Mouse (Mus musculus): Measurements from ENCODE around the gene E130309D02Rik.
A peak's percentile ranks its signal among the peaks of the same experiment; 100 is the strongest.

The E130309D02Rik gene

DNA sequence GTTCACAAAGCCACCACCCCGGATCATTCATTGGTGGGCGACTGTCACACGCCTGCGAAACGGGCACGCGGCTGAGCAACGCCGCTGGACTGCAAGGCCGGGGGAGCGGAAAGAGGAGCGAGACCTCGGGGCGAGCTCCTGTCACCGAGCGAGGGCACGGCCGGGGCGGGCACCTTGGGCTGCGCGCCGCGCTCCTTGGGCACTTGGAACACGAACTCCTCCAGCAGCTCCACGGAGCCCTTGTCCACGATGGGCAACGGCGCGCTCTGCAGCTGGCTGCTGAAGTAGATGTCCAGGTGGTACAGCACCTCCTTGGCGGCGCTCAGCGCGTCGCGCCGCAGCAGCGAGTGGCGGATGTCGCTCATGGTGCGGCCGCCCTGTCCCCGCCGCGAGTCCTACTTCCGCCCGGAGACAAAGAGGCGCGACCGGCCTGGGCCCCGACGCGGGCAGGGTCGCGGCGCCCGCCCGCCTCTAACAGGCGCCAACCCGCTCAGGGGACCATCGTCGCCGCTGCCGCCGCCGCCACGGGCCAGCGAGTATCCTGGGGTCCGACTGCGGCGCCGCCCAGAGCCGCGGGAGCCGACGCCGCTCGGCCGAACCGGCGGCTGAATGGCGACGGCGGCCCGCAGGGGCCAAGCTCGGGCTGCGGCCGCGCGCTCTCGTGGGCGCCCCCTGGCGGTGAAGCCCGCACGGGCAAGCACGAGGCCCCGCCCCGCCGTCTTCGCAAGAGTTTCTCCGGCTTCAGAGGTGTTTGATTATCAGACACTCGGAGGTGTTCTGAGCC lies at the start of gene E130309D02Rik:
Gene E130309D02Rik, minus strand, starts transcription at position 631 of the 784 bp plus-strand sequence.
- peak; percentile 96 to 98 for DNase-seq

DNA sequence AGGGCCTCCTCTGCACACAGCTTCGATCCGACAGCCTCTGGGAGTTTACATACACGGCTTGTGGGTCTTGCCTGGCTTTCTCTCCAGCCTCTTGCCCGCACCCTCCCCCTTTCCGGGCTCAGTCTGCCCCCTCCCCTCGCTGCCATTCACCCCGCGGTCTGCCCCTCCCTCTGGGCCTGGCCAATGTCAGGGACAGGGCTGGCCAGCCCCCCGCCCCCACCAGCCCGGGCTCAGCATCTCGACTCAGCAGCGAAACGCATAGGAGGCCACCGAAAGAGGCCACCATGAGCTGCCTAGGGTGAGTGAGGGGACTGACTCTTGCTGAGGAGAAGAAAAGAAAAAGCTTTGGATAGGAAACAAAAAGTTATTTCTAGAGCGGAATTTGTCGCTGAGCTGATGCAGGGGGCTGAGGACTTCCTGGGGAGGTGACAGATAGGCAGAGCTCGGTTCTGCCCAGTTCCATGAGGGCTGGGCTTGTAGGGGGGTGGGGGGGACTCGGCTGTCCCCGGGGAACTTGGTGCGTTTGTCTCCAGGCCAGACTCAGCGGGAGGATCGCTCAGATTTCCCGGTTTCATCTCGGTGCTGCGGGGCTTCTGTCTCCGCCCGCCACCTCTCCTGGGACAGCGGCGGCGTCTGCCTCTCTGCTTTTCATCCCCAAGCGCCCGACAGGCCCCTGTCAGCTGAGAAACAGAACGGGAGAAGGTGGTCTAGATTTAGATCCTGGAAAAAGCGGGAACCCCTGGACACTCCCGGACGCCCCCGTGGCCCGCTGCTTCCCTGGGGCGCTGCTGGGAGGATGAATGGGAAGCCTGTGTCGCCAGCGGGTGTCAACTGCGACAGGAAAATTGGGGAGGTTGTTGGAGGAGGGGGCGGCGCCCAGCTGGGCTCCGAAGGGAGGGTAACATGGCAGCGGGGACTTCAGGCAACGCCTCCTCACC lies 48.8 kb upstream of the E130309D02Rik start:
- DNase-seq: peak; percentile 87 to 93

DNA sequence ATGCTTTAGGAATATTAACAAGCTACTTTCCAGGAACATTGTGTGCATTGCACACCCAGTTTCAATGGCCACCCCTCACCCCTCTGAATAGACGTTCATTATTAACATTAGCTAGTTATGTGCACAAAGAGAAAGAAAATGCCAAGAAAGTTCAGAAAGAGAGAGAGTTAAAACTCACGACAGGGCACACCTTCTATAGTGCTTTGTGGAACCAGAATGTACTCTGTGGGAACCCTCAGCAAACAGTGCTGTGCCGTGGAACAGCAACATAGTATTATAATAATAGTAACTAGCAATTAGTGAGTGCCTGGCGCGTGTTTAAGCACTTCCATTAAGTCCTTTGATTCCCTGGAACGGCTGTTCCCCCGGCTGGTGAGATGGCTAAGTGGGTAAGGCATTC lies 46.3 kb upstream of the E130309D02Rik start:
- no peak for DNase-seq

DNA sequence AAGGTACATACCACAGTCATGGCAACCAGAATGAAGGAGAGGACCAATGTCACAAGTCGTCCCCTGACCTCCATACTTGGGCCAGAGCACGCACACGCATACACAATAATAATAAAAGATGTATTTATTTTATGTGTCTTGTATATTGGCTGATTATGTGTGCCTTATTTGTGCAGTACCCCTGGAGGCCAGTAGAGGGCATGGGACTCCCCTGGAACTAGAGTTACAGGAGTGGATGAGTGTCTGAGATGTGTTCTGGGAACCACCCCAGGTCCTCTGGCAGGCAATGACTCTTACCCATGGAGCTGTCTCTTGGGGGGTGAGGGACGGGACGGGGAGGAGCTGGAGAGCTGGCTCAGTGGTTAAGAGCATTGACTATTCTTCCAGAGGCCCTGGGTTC lies 44.8 kb upstream of the E130309D02Rik start:
- DNase-seq: peak; percentile 56 to 64

DNA sequence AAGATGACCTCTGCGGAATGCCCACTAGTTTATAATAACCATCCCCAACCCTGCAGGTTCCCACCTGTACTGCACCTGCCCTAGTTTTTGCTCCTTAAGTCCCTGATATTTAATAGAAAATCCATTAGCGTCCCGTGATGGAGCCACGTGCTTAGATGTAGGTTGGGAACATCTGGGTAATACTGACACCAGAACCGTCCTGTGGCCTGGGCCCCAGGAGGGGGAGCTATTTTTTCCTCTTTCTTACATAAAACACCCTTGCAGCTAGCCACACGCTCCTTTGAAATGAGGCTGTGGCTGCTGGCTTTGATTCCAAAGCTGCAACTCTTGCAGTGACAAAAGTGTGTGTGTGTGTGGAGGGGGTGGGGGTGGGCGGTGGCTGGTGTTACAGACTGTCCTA lies 44.1 kb upstream of the E130309D02Rik start:
- no peak for DNase-seq

DNA sequence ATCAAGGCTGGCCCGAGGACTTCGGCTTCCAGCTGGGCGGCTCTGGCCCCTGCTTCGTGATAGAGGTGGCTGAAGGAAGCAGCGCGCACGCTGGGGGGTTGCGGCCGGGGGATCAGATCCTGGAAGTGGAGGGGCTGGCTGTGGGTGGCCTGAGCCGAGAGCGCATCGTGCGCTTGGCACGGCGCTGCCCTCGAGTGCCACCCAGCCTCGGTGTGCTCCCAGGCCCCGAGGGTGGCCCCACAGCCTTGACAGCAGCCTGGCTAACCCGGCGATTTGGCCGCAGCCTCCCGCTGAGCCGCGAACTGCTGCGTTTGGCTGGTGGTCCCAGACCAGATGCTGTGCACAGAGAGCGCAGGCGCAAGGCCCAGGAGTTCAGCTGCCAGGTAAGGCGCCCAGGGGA lies 42.4 kb upstream of the E130309D02Rik start:
- peak; percentile 69 to 87 for DNase-seq

DNA sequence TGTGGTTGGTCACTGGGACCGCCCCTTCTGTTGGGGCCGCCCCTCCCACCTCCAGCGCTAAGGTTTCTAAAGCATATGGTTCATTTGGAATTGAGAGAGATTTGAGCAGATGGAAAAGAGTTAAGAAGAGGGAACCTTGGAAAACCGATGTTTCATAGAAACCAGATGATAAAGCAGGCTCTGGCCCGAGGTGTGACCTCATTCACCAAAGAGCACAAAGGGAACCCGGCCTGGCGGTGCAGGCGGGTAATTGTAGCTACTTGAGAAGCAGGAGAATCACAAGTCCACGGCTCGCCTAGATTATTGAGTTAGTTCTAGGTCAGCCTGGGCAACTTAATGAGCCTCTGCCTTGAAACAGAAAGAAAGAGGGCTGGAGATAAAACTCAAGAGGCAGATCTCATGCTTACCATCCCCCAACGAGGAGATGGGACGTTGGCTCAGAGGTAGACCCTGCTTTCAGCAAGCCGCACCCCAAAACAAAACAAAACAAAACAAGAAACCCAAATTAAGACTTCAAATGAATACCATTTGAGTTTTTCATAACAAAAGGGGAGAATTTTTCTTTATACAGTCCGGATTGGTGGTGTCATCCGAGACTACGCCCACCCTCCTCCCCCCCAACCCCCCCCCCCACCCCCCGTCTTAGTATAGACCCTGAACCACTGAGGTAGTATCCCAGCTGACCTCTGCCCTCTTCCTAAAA lies 41.7 kb upstream of the E130309D02Rik start, which contains the start of gene Grid2ip:
Gene Grid2ip, plus strand, starts transcription at position 653 of the 703 bp plus-strand sequence.
- DNase-seq: peak in 1 of 2 experiments; percentile 46

DNA sequence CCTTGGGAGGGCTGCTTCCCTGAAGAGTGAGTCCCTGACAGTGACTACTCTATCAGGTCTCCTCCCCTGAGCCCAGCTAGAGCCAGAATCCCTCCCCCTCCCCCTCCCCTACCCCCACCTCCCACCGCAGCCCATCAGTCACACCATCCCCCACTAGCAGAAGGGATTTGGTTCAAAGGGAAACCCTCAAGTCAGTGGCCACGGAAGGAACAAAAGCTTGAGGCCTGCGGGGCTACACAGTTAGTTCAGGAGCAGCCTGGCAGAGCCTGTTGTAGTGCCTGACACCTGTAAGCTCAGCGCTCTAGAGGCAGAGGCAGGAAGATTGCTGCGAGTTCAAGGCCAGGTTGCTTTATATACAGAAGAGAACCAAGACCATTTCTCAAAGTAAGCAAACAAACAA lies 40.9 kb upstream of the E130309D02Rik start:
- DNase-seq: no peak

DNA sequence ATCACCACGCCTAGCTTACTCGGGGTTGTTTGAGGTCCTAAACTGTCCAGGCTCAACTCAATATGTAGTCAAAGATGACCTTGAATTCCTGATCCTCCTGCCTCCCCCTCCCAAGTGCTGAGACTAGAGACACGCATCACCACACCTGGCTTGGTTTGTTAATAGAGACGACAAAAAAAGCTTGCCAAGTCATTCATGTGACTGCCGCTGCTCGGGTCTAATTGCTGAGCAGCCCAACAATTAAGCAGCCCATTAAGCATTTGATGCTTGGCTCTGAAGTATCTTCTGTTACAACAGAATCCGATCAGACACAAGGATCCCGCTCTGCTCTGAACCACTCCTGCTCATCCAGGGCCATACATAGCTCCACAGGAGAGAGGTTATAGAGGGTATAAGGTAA lies 31.2 kb upstream of the E130309D02Rik start:
- no peak for DNase-seq

DNA sequence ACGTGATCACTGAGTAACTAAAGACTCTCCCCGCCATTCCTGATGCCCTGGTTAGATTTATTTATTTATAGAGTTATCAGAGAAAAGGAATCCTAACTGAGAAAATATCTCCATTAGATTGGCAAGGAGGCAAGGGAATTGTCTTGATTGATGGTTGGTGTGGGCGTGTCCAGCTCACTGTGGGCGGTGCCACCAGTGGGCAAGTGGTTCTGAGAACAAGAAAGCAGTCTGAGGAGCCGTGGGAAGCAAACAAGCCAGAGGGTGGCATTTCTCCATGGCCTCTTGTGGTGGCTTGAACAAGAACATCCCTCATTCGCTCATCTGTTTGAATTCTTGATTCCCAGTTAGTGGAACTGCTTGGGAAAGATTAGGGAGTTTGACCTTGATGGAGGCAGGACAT lies 24.4 kb upstream of the E130309D02Rik start:
- DNase-seq: no peak

DNA sequence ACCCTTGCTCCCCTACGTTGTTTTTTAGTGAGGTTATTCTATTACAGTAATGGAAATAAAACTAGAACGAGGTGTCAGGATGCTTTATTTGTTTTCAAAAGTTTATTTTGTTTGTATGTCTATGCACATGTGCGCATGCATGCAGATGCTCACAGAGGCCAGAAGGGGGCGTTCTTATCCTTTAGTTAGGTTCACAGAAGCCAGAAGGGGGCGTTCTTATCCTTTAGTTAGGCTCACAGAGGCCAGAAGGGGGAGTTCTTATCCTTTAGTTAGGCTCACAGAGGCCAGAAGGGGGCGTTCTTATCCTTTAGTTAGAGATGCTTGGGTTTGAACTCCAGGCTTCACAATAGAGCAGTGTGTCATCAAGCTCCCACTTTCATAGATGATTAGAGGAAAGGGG lies 21.4 kb upstream of the E130309D02Rik start:
- peak; percentile 39 to 52 for DNase-seq

DNA sequence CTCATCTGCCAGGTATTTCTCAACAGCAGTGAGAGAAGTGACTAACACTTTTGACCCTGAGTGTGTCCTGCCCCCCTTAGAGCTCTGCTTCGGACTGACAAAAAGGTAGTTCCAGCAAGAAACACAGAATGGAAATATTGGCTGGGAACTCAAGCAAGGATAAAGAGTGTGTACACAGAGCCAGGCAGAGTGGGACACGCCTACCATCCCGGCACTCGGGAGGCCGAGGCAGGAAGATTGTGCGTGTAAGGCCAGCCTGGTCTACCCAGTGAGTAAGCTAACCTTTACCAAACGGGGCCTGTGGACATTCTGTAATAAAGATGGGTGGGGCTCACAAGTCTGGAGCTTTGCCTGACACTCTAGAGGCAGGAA lies 19.9 kb upstream of the E130309D02Rik start:
- DNase-seq: no peak

DNA sequence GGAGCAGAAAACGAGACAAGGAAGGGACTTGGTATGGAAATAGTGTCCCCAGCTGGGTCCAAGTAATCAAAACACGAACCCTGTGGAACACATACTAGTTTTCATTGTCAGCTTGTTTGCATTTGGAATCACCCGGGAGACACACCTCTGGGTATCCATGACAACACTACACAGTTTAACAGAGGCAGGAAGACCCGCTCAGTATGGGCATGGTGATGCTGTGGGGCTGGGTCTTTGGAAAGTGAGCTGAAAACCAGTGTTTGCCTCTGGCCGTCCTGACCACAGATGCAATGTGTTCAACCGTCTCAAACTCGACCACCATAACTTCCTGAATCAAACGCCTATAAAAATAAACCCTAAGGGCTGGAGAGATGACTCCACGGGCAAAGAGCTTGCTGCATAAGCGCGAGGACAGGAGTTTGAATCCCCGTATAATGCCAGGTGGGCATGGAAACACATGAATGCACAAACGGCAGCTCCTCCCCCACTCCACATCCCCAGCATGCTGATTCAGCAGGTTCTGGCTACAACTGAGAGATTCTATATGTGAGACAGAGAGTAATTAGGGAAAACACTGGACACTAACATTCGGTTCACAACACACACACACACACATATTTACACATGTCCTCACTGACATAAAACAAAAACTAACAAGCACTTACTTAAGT lies 19.4 kb upstream of the E130309D02Rik start:
- no peak for DNase-seq

DNA sequence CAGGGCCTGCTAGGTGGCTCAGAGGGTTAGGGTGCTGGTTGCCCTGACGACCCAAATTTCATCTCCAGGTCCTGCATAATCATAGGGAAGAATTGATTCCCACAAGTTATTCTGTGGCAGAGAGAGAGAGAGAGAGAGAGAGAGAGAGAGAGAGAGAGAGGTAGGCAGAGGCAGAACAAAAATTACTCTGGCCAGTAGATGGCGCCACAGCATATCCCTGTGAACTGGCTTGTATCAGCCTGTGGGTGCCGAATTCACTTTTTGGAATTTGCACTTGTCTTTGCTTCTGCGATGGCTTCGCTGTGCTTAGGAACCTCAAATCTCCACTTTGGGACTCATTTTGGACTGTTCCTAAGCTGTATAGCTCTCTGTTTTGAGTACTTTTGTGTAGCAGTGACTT lies 18.7 kb upstream of the E130309D02Rik start:
- DNase-seq: peak; percentile 91 to 95

DNA sequence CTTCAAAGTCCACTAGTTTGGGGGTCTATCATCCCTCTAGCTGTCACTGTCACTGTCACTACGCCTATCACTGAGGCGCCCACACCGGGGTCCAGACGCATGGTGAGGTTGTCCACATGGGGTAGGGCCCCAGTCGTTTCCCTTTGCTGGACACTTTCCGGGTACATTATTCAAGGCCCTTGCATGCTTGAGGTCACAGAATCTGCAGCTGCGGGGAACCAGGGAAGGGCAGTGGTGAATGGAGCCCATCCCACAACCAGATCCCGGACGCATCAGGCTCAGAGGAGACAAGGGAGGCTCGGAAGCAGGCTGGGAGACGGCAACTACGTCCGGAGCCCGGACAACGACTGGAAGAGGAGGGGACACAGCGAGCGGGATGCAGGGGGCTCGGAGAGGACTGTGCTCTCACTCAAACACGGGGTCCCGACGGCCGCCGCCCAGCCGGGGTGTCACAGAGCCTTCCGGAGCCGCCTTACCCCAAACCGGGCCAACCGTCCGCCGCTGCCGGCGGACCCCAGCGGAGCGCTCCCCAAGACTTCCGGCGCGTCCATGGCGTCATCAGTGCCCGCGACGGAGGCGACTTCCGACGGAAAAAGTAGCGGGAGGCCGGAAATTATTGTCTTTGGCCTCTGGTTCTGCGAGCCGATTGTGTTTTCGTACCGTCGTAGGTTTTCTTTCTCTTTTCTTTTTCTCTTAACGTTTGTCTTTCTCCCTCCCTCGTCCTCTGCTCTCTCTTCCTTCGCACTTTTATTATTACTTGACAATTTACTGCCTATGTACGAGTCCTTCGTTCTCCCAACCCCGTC lies 13.7 kb upstream of the E130309D02Rik start, which contains the start of gene Zdhhc4:
Gene Zdhhc4, minus strand, starts transcription at position 567 of the 806 bp plus-strand sequence.
- DNase-seq: peak; percentile 97 to 98

DNA sequence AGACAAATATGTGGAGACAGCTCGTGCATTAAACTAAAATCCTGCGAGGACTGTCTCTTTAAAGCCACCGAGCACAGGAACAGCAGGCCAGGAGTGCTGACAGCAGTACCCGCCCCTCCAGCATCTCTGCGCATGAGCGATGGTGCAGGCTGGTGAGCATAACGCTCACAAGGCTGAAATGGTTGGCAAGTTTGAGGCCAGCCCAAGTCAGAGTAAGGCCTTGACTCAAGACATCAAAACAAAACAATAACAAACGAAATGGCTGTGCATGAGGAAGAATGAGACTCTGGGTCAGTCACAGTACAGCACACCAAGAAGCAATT lies 2.1 kb upstream of the E130309D02Rik start:
- DNase-seq: no peak

DNA sequence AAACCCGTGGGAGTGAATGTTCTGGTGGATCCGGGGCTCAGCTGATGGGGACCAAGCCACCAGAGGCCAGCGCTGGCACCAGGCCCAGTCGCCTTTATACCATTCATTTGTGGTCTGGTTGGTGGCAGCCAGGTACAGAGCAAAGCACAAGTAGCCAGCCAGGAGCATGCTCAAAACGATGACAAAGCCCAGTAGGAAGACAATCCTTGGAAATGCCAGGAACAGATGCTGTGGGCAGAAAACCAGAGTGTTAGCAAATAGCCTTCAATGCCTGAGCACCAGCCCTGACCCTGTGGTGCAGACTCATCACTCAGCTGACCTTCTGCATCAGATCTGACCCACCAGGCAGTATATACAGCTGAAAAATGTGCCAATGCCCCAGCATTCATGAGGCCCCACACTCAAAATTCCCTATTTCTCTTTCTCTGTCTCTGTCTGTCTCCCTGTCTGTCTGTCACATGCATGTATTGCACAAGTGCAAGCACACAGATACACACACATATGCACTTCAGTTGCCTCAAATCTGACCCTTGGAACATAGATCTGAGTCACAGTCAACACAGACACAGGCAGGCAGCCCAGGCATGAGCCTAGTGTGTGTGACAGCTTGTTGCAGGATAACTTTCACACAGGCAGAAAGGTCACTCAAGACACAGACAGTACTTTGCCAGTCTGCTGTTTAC lies 1.6 kb upstream of the E130309D02Rik start:
- DNase-seq: peak in 1 of 2 experiments; percentile 49

DNA sequence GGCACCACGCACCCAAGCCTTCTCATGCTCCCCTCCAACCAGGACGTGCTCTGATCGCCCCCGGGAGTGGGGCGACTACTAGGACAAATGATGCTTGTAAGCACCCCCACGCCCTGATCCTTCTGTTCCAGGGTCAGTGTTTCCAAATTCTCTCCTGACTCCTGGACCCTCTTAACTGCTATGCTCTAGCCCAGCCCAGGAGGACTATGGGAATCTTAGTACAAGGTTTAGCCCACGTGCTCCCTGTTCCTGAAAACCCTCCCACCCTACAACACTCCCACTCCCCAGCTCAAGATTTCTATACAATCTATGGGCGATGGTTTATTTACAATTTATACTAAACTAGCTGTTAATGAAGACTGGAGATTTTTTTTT lies 341 bp upstream of the E130309D02Rik start:
- DNase-seq: no peak

DNA sequence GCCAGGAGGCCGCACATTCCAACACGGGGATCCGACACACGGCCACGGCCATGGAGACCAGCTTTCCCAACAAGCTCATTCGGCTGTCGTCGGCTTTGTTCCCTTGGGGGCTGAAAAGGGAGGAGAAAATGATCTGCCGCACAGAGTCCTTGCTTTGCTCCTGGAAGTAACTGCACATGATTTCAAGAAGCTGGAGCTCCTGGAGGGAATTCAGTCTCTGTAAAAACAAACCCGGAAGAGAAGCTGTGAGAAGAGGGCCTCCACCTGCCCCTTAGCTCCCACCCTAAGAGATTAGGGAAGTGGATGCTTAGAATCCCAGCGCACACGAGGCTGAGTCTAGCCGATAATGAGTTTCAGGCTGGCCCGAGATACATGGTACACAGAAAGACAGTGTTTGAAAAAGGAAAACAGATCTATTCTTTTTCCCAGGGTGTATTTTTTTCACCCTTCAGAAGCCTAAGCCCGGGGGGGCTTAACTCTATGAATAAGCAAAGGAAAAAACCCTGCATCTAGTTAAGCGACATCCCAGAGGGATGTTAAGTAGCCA lies 904 bp downstream of the E130309D02Rik start:
- peak in 1 of 2 experiments; percentile 44 for DNase-seq

DNA sequence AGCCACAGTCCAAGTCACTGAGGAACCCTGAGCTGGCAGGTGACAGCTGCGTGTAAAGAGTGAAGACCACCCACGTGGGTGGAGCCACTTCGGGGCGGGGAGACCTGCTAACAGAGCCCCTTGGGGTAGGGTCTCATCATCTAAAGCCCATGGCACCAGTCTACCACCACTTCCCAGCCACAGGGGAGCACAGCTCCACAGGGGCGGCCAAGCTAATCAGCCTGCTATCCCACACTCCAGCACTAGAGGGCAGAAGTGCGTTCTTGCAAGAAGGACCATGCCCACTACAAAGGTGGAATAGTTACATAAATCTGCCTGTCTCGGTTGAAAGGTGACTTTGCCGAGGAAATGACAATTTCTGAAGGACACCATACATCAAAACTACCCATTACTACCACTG lies 3.3 kb downstream of the E130309D02Rik start:
- DNase-seq: peak; percentile 89 to 94

DNA sequence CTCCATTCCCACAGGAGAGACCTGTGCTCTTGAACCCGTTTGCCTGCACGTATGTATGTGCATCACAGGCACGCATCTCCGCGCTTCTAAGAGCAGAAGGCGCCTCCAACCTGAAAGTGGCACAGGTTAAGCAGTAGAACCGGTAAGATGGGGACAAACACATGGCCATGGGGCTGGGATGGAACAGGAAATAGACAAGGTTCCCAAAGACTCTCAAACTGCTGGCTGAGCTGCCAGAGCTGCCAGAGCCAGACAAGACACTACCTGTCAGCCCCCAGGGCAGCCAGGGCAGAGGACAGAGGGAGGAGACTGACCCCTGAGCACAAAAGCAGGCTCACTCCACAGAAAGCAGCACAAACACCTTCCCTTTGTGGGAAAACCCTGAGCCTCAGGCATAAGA lies 5.2 kb downstream of the E130309D02Rik start:
- no peak for DNase-seq

Measured in cerebellum, postnatal 10 days (tissue).